Mouse (Mus musculus) CD4-positive helper T cell, adult 2 months (primary cell): Measurements from ENCODE around the gene Chm.
A peak's percentile ranks its signal among the peaks of the same experiment; 100 is the strongest.
"Not testable (repeated sequence)": the region's sequence is repeated elsewhere in the genome, so short reads cannot be mapped to it uniquely, and the experiment has no call there.

ENCODE experiments used
- DNase-seq: peaks from one replicate; pipeline ENCODE4 v3.0.0-alpha.2; 2012; ENCODE audit warnings: low read depth, missing footprints, low spot score

Chm gene

DNA sequence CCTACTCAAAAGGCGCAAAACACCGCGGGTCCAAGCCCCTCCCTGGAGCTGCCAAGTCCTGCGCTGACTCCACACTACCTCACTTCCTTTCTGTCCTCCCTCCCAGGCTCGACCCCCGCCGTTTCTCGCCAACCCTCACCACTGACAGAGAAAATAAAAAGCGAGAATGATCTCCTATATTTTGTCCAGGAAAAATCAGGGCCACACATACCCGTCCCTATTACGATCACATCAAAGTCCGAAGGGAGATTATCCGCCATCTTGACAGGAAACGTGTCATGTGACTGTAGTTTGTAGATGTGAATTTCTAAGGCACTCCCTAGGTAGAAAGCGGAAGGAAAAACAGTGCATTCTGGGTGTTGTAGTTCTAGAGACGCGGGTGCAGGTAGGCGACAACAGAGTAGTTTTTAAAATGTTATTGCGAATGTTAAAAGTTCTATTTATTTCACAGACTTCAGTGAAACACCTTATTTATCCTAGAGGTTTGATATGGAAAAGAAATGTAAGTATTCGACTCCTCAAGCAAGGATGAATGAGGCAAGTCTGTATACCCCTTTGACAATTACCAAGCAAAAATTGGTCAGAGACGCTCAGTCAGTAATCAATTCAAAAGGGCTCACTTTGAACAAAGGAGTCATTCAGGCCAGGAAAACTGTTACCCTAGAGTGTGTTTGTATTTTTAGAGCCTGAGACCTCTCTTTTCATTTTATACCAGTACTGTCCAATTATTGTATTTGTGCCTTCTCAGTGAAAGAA is at the start of gene Chm:
Chm (minus strand) TSS at position 288 of the 756 bp plus-strand sequence.
- peak; percentile 82 for DNase-seq

- DNase-seq, result no peak
Measured at GRCm38 (mm10) chrX:113193901-113194300, 8.6 kb upstream of the Chm start.

DNA sequence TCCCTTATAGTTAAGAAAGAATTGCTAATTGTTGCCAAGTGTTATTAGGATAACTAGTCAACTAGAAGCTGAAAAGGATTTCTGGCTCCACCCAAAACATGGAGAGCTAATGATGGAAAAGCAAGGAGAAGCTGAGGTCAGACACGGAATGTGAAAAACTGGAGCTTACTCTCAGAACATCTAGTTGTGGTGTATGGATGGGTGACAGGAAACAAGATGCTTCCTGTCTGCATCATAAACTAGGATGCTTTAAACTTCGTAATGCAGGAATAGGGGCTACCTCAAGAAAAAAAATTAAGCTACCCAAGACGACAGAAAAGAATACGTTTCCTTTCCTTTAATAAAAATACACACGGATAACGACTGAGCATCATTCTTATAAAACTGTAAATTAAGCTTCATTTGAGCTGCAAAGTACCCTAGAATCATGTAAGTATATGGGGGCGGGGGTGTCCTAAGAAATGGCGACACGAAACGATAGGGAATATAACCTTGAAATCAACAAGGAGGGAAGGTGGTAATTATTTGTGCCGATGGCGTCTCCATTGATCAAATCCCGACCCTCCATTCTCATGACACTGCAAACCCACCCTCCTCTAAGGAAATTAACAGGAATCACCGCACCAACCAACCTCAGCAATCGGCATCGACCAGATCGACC is 618 bp downstream of the Chm start:
- DNase-seq, result peak; percentile 9

DNA sequence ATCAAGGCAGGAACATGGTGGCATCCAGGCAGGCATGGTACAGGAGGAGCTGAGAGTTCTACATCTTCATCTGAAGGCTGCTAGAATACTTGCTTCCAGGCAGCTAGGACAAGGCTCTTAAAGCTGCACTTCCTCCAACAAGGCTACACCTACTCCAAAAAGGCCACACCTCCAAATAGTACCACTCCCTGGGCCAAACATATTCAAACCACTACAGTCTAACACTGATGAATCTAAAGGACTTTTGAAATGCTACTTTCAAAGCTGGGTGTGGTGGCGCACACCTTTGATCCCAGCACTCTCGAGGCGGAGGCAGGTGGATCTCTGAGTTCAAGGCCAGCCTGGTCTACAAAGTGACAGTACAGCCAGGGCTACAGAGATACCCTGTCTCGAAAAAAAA is 4.5 kb downstream of the Chm start:
- not testable (repeated sequence) for DNase-seq

DNA sequence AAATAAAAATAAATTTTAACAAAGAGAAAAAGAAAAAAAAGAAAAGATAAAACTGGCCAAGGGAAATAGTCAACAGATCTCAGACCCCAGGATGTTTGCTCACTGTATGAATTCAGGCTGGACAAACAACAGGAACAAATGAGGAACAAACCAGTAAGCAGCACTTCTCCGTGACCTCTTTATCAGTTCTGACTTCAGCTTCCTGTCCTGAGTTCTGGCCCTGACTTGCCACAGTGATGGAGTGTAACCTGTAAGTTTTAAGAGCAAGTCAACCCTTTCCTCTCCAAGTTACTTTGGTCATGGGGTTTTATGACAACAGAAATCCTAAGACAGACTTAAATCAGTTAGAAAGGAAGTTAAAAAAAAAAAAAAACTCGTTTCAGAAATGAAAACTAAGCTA is 12.6 kb downstream of the Chm start:
- DNase-seq, result no peak

DNA sequence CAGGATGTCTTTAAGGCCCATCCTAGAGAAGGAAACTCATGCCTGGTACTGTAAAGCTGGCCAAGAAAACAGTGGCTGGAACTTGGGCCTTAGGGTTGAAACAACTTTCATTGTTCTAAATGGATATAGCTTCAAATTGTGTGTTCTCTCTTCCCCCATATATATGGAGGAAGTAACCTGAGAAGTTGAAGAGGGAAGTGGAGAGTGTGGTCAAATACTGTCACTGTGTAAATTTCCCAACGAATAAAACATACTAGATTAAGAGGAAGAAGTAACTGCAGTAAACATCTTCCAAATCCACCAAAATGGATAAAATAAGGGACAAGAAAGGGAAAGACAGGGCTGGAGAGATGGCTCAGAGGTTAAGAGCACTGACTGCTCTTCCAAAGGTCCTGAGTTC is 13.0 kb downstream of the Chm start:
- no peak for DNase-seq

- DNase-seq, result no peak
Measured at GRCm38 (mm10) chrX:113160268-113160860, 25.0 kb downstream of the Chm start.

DNA sequence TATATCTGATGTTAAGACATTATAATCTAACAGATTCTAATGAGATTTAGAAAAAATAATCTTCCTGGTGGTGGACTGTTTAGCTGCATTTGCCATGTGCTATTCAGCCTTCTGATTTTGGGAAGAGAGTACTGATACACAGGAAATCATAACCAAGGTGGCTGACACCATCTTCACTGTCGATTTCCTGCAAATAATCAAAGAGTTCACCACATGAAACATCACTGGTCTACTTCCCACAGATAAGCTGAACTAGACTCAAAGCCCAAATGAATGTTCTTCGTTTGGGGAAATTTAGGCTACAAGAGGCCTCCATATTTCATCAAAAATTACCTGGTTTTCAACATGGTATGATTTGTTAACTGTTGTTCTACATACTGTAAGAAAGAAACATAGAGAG is 101.1 kb downstream of the Chm start:
- peak; percentile 39 for DNase-seq

DNA sequence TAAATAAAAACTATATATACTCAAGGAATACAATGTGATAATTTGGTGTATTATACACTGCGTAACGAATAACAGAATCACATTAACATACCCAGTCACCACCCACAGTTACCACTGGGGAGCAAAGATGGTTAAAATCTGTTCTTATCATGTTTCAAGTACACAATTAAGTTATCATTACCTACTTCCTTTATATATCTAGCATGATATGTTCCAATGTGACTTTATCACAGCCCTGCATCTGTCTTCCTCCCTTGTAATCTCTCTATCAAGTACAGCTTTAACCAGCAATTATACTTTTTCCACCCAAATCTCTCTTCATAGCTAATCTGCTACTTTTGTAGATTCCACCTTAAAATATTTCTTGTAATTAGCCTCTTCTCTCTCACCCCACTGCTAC is 109.3 kb downstream of the Chm start:
- DNase-seq, result peak; percentile 14

- peak; percentile 16 for DNase-seq
Measured at GRCm38 (mm10) chrX:113074823-113075222, 110.5 kb downstream of the Chm start.

DNA sequence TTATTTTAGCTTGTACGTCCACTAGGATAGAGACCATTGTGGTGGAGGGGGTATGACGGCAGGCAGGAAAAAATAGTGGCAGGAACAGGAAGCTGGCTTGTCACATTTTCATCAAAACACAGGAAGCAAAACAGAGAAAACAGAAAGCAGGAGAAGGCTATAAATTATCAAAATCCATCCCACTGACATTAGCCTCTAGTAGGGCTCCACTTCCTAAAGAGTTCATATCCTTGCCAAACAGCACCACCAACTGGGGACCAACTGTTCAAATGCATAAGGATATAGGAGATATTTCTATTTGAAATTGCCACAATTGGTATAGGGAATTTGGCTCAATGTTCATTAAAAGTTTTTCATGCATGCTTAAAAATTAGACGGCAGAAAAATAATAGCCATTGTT is 181.7 kb downstream of the Chm start:
- no peak for DNase-seq

DNA sequence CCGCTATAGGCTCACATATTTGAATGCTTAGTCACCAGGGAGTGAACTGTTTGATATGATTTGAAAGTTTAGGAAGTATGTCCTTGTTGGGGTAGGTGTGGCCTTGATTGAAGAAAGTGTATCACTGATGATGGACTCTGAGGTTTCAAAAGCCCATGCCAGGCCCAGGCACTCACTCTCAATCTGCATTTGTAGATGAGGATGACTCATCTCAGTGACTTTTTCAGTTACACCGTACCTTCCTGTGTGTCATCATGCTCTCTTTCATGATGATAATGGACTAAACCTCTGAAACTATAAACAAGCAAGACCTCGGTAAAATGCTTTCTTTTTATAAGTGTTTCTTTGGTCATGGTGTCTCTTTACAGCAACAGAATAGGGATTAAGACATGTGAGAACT is 183.1 kb downstream of the Chm start:
- peak; percentile 15 for DNase-seq
